Mouse (Mus musculus) fat pad, adult 2 months (tissue): ENCODE data around the gene Hspa1l.

Experiments used
- DNase-seq: peaks from one replicate; pipeline ENCODE4 v3.0.0-alpha.2; 2011; ENCODE audit warnings: low read depth, low spot score; ENCODE audit errors: extremely low read depth

The Hspa1l gene

GRCm38 (mm10) chr17:35022541-35023060, 50.1 kb downstream of the Hspa1l start:
- DNase-seq = no peak

GRCm38 (mm10) chr17:35023221-35023620, 50.7 kb downstream of the Hspa1l start:
- DNase-seq = no peak

GRCm38 (mm10) chr17:35023756-35024155, 51.3 kb downstream of the Hspa1l start:
- no peak for DNase-seq

GRCm38 (mm10) chr17:35024261-35024660, 51.8 kb downstream of the Hspa1l start:
- no peak for DNase-seq

GRCm38 (mm10) chr17:35024691-35025488, 52.4 kb downstream of the Hspa1l start:
- no peak for DNase-seq

GRCm38 (mm10) chr17:35026206-35026605, 53.7 kb downstream of the Hspa1l start:
- DNase-seq = no peak

GRCm38 (mm10) chr17:35027277-35028068, 55.0 kb downstream of the Hspa1l start, which contains the start of gene Sapcd1:
Gene Sapcd1, minus strand, starts transcription at chr17:35028016.
- no peak for DNase-seq

GRCm38 (mm10) chr17:35028315-35028714, 55.8 kb downstream of the Hspa1l start:
- no peak for DNase-seq
